Mouse (Mus musculus) CD4-positive, CD25-positive, alpha-beta regulatory T cell, adult 4 months (primary cell): ENCODE measurements around the gene Gdnf. TPM values are rescaled to one million over a fixed set of nuclear protein-coding genes. Genes with fewer than 3 reads are reported as not detected.

Experiments used
- ATAC-seq: one replicate; pipeline ENCODE4 v1.8.0; 2017
- polyA plus RNA-seq, 2 experiments: library from polyadenylated mRNA; unstranded; fragments of 100-300 nt; shearing (Covaris generic); gene quantifications; one replicate each; pipeline ENCODE4 v1.2.1; 2017

The Gdnf gene
- polyA plus RNA-seq, result not detected

GRCm38 (mm10) chr15:7810556-7811252, at the start of gene Gdnf:
Gene Gdnf, plus strand, starts transcription at chr15:7810846.
- ATAC-seq, result no peak

DNA sequence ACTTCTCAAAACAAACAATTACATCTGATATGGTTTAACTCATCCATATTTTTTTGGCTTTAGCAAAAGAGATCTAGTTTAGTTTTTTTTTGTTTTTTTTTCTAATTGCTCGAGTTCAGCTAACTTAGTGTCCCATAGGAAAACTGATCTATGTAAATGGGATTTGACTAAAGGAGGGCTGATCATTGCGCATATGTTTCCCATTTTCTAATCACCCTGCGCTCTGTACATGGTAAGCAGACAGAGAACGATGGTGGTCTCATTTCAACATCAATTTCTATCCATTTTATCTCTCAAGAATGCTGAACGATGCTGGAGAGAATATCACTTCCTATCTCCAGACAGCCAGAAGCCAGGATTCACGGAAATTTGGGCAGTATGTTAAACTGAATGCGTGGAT, 43.5 kb upstream of the Gdnf start:
- ATAC-seq, result no peak

GRCm38 (mm10) chr15:7772983-7773382, 37.7 kb upstream of the Gdnf start:
- ATAC-seq, result no peak

GRCm38 (mm10) chr15:7781517-7781916, 29.1 kb upstream of the Gdnf start:
- ATAC-seq, result no peak

DNA sequence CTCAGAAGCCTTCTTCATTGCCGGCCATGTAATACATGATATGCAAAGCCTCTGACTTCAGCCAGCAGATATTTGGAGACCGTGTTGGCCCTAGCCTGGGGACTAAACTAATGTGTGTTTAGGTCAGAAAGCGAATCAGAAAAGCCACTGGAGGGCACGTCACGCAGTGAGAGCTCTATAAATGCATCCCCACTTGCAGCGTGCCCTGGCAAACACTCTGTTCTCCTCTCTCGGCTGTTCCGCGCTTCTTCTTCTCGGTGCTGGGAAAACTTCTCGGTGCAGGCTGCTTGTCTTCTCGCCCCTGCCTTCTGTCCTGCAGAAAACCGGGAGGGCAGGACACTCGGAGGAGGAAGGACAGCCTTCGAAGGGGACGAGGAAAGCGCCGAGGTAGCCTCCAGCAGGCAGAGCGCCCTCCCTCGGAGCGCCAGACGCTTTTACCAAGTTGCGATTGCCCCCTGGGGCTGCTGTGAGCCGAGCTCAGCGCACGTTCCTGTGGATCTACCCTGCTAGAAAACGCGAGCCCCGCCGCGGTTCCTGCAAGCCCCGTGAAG, 730 bp upstream of the Gdnf start:
- ATAC-seq, result no peak

DNA sequence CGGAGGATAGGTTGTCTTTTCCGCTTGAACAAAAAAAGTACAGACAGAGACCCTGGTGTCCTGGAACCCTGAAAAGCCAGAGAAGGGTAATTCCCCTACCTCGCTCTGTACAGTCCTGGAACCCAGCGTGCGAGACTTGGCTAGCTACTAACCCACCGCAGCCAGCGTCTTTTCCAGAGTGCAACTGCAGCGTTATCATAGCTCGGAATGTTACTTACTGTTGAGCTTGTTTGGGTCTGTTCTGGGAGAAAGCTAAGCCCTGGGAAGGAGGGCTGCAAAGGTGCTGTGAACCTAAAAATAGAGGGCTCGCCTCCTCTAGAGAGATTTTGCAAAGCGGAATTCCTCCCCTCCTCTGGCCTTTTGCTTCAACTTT, 593 bp downstream of the Gdnf start:
- ATAC-seq, result no peak

GRCm38 (mm10) chr15:7811856-7812733, 1.4 kb downstream of the Gdnf start:
- ATAC-seq, result no peak

DNA sequence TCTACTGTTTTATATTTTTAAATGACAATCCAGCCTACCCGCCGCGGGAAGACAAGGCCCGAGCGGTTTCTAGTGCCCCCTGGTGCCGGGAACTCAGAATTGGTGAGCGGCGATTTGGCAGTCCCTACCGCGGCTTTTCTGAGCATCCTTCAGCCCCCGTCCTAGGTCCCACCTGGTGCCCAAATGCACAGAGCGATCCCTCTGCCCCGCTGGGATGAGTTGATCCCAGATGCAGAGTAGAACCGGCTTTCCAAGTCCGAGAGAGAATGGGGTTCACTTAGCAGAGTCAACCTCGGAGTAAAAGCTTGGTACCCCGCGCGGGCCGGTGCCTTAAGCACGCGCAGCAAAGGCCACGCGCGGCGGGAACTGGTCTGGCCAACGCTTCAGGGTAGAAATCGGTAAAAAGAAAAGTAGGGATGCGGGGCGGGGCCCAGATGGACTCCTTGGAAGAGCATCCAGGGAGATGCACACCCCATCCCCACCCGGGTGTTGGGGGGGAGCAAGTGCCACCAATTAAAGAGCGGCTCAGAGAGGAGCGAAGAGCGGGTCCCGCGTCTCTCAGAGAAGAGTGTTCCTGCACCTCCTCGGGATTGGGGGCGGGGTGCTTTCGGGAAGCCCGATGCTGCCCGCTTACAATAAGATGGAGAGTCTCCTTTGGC, 2.4 kb downstream of the Gdnf start:
- no peak for ATAC-seq

DNA sequence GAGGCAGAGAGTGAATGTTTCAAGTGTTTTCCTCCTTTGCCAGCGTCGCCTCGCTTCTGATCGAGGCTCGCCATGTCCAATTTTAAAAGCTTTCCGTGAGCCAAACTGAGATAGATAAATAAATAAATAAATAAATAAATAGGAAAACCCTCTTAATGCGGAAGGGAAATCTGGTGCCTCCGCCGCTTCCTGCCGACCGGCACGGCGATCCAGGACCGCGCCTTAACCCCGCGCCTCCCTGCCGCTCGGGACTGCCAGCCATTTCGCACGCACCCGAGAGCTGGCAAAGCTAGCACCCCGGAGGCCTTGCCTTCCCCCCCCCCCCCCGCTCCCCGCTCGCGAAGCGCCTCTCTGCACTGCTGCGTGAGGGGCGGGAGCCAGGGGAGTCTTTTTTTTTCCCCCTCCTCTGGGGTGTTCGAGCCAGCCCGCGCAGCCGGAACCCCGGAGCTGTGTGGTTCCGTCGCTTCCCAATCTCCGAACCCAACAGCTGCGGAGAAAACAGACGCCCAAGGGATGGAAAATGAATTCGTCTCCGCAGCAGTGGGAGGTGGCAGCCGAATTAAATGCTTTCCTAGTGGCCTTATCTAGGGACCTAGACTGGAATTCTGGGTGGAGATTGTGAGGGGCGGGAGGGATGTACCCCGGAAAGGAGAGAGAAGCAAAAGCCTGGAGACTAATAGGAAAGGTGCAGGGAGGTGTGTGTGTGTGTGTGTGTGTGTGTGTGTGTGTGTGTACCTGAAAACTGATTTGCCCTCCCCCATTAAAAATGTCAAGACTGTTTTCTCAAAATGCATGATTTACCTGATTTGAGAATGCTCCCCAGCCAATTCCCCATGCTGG, 3.1 kb downstream of the Gdnf start:
- ATAC-seq, result no peak

DNA sequence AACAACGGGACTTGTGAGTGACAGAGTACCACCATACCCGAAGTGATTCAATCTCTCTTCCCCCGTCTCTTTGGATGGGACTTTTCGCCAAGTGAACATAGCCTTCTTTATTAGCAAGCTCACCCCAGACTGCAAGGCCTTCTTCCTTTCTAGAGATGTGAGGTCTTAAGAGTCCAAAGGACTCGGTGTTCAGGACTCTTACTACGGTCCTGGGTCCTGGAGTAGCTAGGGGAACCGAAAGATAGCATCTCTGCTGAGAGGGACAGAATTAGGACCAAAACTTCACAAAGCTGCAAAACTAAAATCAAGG, 3.7 kb downstream of the Gdnf start:
- ATAC-seq, result no peak

- no peak for ATAC-seq
Measured at GRCm38 (mm10) chr15:7814917-7815316, 4.3 kb downstream of the Gdnf start.

- ATAC-seq, result no peak
Measured at GRCm38 (mm10) chr15:7815521-7815944, 4.9 kb downstream of the Gdnf start.

- no peak for ATAC-seq
Measured at GRCm38 (mm10) chr15:7823886-7824285, 13.2 kb downstream of the Gdnf start.

GRCm38 (mm10) chr15:7825530-7825929, 14.9 kb downstream of the Gdnf start:
- no peak for ATAC-seq

- ATAC-seq, result no peak
Measured at GRCm38 (mm10) chr15:7835404-7835803, 24.8 kb downstream of the Gdnf start.

GRCm38 (mm10) chr15:7838060-7838920, 27.6 kb downstream of the Gdnf start:
- ATAC-seq, result no peak

DNA sequence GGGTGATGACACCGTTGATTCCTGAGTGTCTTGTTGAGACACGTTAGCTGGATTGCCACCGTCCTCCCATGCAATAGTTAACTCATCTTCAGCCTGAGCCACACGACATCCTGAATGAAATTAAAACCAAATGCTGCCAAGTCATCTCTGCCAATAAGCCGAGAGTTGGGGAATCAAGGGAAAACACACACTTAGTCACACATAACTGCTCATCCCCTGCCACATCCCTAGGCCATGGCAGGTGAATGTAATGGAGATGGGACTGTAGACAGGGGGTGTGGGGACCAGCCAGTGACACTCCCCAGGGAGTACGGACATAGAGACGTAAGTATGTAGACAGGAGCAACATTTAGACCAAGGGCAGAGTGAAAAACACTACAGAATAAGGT, 28.3 kb downstream of the Gdnf start:
- no peak for ATAC-seq

DNA sequence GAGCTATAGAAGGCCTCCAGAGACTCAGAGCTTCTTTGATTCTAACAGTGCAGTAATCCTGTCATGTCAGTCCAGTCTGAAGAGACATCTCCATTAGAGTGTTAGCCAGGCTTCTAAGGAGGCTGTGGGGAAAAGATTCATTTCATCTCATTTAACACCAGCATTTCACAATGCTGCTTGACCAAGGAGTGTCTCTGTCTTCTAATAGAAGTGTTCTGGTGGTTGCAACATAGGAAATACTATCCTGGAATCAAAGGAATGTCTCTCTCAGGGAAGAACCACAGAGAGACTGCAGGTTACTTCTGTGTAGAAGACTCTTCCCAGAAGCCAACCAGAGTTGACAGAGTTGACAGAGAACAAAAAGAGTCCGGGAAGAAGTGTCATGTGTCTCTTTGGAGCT, 31.0 kb downstream of the Gdnf start:
- no peak for ATAC-seq

GRCm38 (mm10) chr15:7842398-7842797, 31.8 kb downstream of the Gdnf start:
- ATAC-seq, result no peak

- no peak for ATAC-seq
Measured at GRCm38 (mm10) chr15:7857418-7857817, 46.8 kb downstream of the Gdnf start.

GRCm38 (mm10) chr15:7858841-7859240, 48.2 kb downstream of the Gdnf start:
- ATAC-seq, result no peak

- ATAC-seq, result no peak
Measured at GRCm38 (mm10) chr15:7862890-7863289, 52.2 kb downstream of the Gdnf start.
